Mouse (Mus musculus) inflammation-experienced regulatory T-cells, adult 6 months (primary cell): Measurements from ENCODE around the gene Phf21a. TPM values are rescaled to one million over a fixed set of nuclear protein-coding genes. Genes with fewer than 3 reads are reported as not detected.
A peak's percentile ranks its signal among the peaks of the same experiment; 100 is the strongest.

ENCODE experiments used
- ATAC-seq: one replicate; pipeline ENCODE4 v1.8.0; 2017
- polyA plus RNA-seq, 3 experiments: library from polyadenylated mRNA; unstranded; fragments of 100-300 nt; shearing (Covaris generic); gene quantifications; one replicate each; pipeline ENCODE4 v1.2.1; 2017

Phf21a gene
- polyA plus RNA-seq, 3 experiments from 2014 or later = 44.3 to 68.5 (median 54.2) TPM

DNA sequence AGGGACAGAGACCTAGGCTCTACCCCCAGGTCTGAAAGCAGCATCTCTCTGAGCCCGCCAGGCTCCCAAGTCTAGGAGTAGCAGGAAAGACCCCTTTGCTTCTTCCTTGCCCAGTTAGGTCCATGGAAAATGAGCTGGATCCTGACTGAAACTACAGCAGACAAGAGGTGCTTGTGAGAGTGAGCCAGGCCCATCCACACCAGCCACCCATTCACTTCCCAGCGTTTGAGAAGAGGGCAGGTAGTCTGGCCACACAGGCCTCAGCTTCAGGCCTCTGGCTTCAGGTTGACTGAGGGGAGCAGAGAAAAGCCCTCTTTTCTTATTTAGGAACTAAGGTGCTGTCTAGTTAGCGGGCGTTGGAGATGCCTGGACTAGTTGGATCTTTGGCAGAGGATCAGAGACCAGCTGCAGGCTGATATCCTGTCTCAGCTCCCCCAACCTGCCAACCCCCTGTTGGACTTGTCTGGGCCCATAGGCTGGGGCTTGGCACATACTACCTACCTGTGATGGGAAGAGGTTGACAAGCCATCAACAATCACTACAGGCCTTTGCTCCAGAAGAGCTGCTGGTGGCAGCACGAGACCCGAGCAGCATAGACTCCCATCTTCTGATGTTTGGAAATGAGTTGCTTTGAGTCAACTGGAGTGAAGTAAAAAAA is 269.8 kb downstream of the Phf21a start:
- no peak for ATAC-seq

DNA sequence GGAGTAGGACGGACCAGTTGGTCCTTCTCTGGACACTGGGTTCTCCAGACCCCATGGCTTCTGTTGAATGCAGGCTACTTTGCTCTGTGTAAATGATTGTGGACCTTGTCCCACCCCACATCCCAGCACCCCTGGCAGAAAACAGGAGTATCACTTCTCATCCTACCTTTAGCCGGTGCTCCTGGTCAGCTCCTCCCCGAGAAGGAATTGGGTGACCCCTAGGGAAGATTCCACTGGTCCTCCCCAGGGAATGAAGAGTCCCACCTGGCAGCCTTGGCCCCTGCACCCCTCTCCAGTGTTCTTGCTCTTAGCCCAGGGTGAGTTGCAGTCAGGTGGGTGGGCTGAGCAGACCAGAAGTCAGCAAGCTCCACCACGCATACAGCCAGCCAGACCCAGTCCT is 271.2 kb downstream of the Phf21a start:
- no peak for ATAC-seq

DNA sequence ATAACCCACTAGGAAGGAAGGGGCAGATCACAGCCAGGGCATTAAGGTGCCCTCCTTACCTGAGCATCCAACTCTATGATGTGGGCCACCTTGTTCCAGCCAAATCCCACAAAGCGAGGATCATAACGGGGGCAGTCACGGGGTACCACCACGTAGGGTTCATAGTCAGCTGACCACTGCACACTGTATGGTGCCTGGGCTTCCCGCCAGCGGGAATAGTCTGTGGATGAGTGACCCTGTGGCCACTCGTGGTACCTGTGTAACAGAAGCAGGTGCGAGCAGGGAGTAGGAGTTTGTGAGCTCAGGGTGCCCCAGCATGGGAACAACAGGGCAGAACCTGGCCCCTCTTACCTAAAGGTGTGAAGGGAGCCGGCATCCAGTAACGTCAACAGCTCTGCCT is 272.7 kb downstream of the Phf21a start:
- ATAC-seq = no peak

DNA sequence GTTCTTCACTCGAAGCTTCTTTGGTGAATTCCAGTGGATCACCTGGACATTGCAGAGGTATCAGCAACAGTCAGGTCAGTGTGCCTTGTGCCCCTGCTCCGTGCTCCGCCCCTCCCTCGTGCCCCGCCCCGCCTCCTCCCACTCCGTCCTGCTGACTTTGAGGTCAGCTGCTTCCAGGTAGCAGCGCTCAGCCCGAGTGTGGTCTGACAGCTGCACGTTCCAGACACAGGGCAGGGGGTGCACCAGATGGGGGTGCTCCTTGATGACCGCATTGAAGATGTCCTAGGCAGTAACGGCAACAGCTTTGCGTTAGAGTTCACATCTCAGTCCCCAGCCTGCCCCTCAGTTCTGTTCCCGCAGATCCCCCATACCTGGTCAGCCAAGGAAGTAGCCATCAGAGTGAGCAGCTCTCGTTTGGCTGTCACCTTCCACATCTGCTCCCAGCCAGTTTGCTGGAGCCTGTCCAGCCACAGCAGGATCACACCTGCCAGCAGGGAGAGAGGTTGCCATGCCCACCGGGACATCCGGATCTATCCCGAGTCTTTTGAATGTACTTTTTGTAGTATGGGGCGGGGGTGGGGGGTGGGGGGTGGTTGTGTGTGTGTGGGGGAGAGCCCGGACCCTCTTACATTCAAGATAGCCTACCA is 274.6 kb downstream of the Phf21a start:
- ATAC-seq = no peak

GRCm38 (mm10) chr2:92370375-92370774 is 277.5 kb downstream of the Phf21a start:
- ATAC-seq = no peak

DNA sequence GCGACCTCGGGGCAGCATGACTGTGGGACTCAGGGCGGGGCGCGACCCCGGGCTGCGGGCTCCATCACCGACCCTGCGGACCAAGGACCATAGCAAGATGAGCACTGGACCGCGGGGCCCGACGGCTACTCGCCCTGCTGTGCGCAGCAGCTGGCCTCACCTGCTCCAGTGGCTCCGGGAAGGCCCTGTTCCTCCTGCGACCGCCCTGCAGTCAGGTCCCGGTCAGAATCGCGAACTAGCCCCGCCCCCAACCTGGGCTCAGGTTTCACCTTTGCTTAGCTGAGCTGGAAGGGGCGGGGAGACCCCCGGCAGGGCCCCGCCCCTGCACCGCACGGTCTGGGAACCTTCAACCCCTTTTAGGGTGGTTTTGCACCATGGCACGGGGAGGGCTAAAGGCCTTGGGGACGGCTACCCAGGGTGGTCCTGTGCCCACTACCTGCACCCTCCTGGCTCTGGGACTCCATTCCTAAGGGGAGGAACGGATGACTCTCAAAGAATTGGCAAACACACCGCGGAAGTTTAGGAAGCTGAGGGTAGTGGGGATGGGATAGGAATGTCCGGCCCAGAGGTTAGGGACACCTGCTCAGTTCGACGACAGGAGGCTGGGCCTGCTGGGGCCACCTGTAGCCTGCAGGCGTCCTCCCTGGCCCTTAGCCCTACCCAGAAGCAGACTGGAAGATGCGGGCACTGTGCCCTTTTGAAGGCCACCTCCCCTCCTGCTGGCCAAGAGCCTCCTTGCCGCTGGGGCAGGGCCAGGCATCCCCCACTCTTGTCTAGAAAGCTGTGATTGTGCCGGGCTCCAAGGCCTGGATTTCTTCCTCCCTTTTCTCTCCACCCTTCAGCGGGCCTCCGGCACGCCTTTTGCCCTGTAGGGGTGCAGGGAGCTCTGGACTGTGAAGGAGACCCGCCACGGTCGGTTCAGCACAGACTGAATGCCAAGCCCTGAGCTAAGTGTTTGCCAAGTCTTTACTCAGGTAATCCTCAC is 278.2 kb downstream of the Phf21a start:
- no peak for ATAC-seq

GRCm38 (mm10) chr2:92371971-92372690 is 279.2 kb downstream of the Phf21a start:
- no peak for ATAC-seq

- ATAC-seq = no peak
These were observed 280.0 kb downstream of the Phf21a start for GRCm38 (mm10) chr2:92372767-92373436.

GRCm38 (mm10) chr2:92373437-92373813 is 280.5 kb downstream of the Phf21a start:
- no peak for ATAC-seq

- ATAC-seq = no peak
These were observed 281.6 kb downstream of the Phf21a start, which contains the start of the genes Pex16 and Large2 for GRCm38 (mm10) chr2:92374514-92374913. Pex16 (plus strand) TSS chr2:92374676. Large2 (minus strand) TSS chr2:92374869.

DNA sequence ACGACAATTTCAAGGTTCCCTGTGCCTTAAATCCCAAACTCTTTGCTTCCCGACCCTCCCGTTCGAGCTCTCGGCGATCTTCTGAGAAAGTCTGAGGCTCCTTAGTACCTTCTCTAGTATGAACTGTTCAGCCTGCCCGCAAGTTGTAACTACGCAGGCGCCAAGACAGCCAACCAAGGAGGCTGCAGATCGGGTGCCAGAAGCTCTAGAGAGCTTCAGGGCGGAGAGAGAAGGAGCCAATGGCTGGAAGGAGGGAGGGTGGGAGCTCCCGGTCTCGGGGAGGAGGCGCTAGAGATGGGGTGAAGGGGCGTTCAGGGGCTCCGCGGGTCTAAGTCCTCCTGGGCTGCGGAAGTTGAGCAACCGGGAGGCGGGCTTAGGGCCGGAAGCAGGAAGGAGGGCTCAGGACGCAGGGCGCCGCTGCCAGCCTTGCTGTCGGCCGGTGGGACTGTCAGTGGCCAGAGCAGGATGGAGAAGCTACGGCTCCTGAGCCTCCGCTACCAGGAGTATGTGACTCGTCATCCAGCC is 282.2 kb downstream of the Phf21a start:
- ATAC-seq = peak; percentile 93

GRCm38 (mm10) chr2:92375788-92376187 is 282.9 kb downstream of the Phf21a start:
- ATAC-seq = no peak

DNA sequence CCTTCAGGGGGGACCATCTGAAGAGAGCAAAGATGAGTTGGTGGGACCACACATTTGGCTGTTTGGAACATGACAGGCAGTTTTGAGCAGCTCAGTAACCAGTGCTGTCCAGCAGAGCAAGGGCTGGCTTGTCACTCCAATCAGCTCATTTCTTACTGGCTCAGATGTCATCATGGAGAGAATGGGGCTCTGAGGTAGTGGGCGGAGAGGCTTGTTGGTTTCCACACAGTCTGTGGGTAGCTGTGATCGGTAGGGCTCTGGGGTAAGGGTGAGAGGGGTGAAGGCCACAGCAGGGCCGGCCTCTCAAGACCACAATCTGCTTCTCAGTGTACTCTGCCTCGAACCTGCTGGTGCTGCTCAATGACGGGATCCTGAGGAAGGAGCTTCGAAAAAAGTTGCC is 283.4 kb downstream of the Phf21a start:
- ATAC-seq = no peak

- no peak for ATAC-seq
These were observed 284.4 kb downstream of the Phf21a start for GRCm38 (mm10) chr2:92377320-92377719.

- ATAC-seq = peak; percentile 51
These were observed 287.0 kb downstream of the Phf21a start for GRCm38 (mm10) chr2:92379783-92380494.

- ATAC-seq = no peak
These were observed 287.7 kb downstream of the Phf21a start for GRCm38 (mm10) chr2:92380495-92381050.

DNA sequence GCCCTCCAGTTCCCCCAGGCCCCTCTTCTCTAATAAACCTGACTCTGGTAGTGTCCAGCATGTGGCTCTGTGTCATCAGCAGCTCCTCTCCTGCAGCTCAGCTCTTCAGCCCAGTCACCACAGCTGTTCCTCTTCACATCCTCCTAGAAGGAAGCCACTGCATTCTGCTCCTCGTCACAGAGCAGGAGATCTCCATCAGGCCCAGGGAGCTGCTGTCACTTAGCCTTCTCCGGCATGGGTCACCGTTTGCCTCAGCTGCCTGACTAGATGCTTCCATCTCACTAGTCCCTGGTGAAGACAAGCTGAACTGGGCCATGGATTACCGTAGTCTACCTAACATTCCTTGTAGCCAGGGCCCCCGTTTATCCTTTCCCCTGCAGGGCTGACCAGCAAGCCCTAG is 288.2 kb downstream of the Phf21a start:
- no peak for ATAC-seq

DNA sequence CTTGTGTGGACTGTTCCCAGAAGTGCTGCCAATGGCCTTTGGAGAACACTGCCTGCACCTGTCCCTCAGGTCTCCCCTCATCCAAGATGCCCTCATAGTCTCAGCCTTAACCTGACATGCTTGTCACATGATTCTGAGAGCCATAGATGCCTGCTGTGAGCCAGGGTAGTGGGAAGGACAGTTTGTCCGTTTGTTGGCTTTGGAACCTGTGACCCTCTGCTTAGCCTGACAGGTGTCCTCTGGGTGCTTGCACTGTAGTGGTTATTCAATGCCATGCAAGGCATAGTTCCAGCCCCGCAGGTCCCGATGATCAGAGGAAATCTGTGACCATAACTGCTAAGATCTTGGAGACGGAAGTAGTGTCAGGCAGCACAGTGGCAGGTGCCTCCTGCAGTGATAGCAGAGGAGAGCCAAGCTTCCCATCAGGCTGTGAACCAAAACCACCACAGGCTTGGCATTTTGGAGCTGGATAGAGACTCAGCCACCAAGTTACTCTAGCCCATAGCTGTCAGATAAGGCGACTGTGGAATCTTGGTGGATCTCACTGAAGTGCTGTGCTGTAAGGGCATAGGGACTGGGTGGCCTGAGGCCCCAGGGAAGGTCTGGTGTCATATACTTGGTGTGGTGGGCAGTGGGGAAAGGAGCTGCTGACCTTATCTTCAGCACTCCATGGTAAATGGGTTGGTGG is 289.1 kb downstream of the Phf21a start, which contains the start of gene 1700029I15Rik:
1700029I15Rik (plus strand) TSS at position 638 of the 688 bp plus-strand sequence.
- ATAC-seq = no peak

GRCm38 (mm10) chr2:92382759-92383158 is 289.8 kb downstream of the Phf21a start:
- no peak for ATAC-seq

GRCm38 (mm10) chr2:92384101-92384500 is 291.2 kb downstream of the Phf21a start:
- no peak for ATAC-seq
